Mouse (Mus musculus) adrenal gland, postnatal 10 days (tissue): ENCODE results near the gene Tmod1. TPM values are rescaled to one million over a fixed set of nuclear protein-coding genes. Genes with fewer than 3 reads are reported as not detected.

Experiments
- DNase-seq: peaks from one replicate; pipeline ENCODE4 v3.0.0; 2021; ENCODE audit warnings: mixed read lengths
- total RNA-seq, 2 experiments: library from RNA; stranded (reverse); gene quantifications; 2 replicates each; pipeline ENCODE4 v1.2.3; 2021

The Tmod1 gene
- total RNA-seq, 2 experiments from 2014 or later = 6.9 to 22.7 TPM

DNA sequence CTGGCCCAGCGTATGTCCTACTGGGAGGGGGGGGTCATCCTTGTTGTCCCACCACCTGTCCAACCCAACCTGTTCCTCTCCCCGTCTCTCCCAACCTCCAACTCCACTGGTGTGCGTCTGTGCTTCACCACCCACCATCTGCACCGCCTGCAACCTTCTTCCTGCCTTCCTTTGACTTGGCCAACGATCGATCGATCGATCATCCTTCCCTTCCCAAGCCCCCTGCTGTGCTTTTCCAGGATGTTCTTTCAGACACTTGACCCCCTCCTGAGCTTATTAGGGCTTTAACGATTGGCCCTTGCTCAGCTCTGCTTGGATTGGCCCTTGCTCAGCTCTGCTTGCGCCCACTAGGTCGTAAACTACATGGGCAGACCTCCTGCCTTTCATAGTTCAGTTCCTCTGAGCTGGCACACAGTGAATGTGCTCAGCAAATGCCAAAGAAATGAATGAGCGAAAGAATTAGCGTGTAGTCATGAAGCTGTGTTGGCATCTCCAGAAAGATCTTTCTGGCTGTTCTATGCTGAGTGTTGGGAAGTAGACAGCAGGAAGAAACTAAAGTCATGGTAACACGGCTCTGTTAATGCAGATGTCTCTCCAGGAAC is 50.9 kb downstream of the Tmod1 start:
- no peak for DNase-seq

DNA sequence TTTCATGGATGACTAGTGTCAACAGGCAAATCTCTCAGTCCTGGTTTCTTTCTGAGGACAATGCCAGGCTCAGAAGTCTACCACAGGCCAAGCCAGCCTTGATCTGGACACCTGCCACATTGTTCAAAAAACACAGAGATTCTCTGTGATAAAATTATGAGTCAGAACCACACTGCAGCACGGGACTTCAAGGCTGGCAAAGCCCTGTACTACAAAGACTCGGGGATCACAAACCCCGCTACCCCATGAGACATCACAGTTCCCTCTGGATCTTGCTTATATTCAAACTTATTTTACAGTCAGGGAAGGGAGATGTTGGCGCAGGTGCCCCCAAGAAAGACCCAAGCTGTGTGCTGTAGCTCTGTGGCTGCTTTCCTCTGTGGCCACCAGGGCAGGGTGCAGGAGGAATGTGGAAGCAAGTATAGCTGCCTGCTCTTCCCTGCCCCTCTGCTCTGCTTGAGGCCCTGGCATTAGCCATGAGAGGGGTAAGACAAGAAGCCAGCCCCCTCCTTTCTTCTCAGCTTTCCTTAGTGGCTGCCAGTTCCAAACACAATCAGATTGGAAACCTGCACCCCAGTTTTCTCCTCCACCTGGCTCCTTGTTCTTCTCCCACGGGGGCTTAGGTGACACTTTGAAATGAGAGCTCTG is 53.8 kb downstream of the Tmod1 start:
- peak; percentile 71 for DNase-seq

DNA sequence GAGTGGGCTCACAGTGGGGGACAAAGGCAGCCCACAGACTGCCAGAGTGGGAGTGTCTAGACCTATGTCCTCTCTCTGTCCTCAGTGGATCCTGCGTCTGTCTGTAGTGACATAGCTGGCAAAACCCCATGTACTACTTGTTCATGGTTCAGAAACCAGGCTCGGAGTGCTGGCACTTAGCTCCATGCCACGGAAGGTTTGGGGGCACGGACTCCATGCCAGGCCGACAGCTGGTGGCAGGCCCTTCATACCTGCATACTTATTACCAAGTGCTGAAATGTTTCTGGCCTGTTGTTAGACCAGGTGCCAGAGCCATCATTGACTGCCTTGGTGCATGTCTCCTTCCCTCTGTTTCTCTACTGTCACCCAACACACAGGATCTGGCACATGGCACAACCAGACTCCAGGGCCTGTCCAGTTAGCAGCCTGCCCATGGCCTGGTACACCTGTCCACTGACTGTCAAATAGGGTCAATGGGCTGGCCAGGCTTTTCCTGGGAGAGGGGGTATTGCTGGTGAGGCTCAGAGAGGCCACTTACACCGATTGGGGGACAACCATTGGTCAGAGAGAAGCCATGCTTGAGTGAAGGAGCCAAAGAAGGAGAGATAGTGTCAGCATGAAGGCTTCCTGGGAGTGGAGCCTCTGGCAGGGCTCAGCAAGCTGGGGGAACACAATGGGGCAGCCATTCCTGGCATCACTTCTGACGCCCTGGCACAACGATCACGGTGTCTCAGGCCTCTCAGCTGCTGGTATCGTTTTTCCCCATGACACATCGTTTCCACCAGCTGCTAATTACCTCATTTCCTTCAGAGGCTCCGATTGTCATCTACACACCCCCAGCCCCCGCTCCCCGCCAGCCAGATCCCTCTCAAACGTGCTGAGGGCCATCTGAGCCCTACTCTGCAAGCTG is 56.4 kb downstream of the Tmod1 start:
- DNase-seq = no peak

DNA sequence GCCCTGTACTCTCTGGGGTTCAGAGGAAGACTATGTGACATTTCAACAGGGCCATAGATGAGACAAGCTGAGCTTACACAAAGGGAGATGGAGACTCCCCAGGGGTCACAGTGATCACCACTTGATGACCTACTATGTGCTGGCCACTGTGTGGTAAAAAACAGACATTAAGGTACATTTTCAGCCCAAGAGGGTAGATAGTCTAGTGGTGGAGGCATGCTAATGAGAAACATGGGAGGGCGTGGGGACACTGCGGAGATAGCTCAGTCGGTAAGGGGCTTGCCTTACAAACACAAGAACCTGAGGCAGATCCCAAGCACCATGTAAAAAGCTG is 57.1 kb downstream of the Tmod1 start:
- DNase-seq = no peak

DNA sequence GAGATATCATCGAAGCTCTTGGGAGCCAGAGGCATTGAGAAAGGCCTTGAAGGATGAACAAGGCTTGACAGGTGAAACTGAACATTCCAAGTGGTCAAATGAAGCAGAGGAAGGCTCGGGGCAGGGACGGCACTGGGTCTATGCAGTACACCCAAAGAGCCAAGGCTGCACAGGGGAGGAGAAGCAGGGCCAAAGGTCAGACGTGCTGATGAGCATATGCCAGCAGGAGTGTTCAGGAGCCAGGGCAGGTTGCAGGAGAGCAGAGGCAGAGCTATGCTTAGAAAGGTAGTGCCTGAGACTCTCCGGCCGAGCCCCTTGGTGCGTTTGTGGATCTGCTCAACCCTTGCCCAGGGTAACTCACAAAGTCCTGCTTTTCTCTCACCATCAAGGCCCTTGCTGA is 57.8 kb downstream of the Tmod1 start:
- DNase-seq = no peak

DNA sequence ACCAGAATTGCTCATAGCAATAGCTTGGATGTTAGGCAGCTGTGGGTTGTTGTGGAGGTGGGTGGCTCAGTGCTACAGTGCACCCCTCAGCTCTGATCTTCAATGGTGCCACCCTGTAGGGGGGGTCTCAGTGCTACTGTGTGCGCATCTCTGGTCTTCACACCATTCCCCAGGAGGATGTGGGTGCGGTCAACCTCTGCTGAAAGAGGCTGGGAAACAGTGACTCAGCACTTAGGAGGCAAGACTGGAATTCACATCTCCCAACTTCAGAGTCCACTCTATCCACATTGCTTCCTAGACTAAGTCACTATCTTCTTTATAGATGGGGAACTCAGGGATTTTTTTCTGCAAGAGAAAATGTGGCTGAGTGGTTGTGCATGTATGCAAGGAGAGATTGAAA is 58.9 kb downstream of the Tmod1 start:
- no peak for DNase-seq

DNA sequence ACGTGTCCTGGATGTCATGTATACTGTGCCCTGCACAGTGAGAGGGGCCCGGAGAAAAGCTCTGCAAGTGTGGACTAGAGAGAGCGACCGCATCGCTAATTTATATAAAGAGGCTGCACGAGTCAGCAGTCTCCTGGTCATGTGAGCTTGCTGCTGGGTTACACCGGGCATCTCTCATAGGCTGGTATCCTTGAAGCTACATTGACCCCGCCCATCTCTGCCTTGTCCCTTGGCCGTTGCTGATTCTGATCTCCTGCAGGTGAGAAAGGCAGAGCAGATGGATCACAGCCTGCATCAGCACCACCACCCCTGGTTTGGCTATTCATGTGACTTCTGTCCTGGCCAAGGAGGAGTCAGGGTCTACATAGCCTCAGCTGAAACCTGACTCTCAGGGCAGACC is 60.4 kb downstream of the Tmod1 start:
- DNase-seq = no peak

DNA sequence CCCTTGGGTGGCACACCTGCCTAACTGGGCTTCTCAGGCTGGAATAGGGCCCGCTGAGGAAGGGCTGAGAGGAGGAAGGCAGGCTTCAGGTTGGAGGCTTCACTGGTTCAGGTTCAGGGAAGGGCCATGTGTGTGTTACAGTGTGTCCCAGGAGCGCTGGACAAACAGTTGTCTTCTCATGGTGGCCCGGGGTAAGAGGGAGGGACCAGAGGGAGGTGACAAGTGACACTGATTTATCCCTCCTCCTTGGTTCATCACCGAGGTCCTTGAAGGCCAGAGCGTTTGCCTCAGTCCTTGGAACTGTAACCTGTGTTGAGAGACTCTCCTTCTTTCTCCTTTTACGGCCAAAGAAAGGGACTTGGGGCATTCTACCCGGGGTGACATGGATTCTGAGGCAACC is 61.8 kb downstream of the Tmod1 start:
- no peak for DNase-seq

DNA sequence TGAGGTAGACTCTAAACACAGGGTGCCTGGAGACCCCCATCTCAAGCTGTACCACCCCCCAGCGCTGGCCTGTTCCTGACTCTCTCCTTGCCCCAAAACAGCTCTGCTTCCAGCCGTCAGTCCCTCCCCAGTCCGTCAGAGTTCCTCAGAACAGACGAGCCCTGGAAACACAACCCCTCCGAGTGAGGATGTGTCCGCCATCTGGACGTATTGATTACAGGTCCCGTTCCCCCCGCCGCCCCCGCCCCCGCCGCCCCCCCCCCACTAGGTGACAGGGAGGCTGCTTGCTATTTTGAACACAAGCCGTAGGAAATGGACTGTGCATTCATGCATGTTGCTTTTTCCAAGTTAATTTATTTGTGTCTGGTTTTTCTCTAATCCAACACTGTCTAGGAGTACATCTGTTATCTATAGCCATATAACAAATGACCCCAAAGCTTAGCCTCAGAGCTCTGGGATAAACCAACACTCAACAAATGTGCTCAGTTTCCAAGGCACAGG is 62.5 kb downstream of the Tmod1 start:
- no peak for DNase-seq

DNA sequence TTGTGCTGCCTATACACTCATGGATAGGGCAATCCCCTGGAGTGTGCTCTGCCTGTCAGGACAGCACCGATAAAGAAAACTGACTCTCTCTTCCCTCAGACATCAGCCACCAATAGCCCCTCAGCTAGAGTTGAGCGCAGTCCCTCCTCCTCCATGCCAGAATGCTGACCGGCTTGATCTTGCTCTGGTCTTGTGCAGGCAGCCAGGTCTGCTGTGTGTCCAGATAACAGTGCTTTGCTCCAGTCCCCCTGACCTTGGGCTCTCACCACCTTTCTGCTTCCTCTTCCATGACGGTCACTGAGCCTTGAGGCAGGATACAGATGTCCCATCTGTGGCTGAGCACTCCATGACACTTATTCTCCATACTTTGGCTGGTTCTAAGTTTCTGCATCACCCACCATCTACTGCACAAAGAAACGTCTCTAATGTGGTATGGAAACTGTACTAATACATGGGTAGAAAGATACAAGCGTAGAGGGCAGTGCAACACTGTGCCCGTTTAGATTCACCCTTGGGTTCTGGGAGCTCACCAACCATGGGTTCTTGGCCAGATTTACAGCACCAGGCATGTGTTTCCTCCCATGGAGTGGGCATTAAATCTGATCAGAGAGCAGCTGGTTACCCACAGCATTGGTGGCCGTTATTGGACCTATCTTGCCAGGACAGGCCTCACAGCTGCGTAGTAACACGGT is 63.5 kb downstream of the Tmod1 start:
- DNase-seq = no peak

DNA sequence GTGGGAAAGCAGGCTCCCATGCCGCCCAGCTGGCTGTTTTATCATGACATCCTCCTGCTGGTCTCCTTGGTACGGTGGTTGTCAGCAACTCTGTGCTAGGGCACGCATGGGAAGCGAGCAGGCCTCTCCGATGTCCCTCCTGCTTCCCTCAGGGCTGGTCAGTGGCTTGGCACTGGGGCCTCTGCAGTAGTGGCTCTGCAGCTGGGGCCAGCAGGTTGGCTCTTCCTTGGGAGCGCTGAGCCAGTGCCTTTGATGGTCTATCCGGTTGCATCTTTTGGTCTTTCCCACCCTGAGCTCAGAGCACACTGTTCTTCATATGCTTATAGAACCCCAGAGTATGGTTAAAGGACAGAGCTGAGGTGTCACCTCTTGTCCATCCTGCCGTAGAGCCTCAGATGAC is 71.3 kb downstream of the Tmod1 start:
- no peak for DNase-seq

DNA sequence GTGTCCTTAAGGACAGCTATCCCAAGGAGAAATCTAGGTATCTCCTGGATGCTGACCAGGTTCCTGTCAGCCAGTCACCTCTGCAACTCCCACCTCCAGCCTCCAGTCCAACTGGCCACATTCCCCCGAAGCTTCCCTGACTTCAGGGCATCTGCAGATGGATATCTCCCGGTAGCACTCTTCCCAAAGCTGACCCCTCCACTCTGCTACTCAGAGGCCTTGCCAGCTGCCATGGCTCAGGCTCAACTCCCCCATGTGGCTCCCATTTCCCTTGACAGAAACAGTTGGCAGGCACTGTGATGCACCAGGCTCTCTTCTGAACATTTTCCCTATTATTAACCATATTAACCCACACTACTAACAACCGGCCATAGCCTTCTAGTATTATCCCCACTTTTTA is 72.6 kb downstream of the Tmod1 start:
- DNase-seq = peak; percentile 33

DNA sequence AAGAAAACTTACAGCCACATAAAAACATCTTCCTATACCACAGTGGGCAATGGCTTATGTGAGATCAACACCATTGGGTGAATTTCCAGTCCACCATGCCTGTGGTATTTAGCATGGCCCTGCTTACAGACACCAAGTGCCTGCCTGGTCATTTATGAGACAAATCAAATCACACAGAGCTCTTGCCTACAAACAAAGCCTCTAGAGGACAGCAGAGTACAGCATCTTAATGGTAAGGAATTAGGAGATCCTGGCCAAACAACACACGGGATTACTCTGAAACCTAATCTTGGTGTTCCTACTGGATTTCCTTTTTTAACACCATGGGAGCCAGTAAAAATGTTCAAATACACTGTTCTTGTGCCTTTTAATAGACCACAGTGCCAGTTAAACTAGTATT is 76.6 kb downstream of the Tmod1 start:
- no peak for DNase-seq

DNA sequence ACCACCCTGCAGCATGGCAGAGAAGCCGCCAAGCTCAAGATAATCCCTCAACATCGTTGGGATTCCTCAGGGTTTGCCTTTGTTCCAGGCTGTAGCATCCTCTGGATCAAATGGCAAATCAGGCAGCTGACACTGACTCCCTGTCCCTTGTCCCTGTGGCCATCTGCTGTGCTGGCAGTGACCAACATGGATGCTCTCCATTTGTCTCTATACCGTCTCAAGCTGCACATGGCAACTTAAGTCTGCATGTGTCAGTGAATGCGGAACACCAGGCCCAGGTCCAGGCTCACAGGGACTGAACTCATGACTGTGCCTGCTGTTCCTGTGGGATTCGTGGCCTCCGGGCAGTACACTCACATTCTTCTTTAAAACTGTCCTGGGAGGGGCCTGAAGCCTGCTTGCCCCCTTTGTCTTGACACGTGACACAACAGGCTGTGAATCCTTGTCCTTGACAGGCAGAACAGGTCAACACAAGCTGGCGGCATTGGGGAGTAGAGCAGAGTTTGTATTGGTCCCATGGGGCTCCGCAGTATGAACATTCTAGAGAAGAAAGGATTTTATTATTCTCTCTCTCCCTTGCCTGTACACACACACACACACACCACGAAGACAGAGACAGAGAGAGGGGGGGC is 77.9 kb downstream of the Tmod1 start:
- peak; percentile 60 for DNase-seq

DNA sequence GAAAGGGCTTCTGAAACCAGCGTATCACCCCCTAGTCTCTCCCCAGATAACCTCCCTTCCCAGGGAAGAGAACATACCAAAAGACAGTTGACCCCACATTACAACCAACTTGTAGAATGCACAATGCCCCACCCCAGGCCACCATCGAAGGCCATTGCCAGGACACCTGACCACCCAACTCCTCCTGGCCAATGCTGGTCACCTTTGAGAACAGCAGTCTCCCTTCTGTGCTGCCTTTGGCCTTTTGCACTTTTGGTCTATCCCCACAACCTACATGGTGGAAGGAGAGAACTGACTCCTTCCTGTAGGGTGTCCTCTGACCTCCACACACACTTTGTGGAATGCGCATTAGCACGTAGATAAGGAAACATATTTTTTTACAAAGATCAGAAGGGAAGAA is 78.8 kb downstream of the Tmod1 start:
- no peak for DNase-seq

DNA sequence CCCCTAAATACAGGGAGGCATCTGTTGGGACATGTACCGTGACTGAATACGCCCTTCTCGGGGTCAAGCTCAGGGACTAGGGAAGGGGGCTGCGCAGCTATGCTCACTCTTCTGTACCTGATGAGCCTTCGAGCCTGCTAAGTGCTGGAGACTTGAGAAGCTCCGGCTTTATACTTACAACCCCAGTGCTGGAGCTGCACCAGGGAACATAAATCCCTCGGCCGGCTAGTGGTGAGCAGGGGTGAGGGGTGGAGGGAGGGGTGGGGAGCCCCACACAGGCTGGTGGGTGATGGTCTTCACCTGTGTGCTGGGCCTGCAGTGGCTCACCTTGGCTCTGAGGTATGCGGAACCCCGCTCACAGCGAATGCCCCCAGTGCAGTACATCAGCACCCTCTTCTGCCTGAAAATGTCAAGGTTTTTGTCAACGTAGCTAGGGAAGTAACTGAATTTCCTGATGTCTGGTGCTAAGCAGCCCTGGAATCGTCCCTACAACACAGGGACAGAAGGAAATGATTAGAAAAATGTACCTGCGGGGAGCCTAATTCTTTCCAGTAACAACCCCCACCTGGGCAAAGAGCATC is 80.9 kb downstream of the Tmod1 start:
- DNase-seq = peak; percentile 26

DNA sequence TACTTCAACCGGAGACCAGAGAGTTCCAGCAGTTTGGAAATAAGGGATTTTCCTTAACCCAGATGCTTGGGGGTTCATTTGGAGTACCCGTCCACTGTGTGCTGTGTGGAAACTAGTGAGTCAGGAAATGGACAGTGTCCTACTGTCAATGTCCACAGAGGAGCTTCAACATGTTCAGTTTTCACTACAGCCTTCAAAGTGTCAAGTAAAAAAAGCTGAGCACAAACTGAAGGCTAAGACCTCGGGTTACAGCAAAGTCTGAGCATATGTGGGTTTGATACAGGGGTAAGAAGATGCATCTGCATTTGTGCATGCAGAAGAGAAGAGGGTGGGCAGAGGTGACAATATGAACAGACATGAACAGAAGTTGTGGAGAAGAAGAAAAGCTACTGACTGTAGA is 82.0 kb downstream of the Tmod1 start:
- DNase-seq = no peak

DNA sequence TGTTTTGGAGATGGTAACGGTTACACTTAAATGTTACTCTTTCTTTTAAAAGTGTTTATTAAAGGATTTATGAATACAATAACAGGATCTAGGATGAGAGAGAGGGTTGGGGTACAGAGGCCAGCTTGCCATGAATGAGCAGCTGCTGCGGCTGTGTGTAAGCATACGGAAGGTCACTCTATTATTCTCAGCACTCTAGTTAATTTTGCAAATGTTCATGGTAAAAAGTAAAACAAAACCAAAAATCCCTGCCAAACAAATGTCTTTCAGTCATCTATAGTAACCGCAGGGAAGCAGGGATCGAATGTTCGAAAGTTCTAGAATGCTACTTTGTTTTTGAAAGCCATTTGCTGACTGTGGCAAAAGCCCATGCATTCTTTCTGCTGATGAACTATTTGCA is 84.6 kb downstream of the Tmod1 start:
- no peak for DNase-seq

DNA sequence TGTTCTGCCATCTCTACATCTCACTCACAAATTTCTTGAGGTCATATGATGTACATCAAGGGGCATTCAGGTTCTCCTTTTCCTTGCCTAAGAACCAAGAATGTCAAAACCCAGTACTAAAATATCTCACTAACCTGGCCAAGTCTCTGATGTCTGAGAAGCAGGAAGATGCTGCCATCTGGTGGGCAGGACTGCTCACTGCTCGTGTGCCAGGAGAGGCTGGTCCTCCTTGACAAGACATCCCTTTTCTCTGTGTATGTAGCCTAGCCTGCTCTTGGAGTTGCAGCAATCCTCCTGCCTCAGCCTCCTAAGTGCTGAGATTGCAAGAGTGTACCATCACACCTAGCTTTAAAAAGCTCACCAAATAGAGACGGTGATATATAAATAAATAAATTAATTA is 87.8 kb downstream of the Tmod1 start:
- peak; percentile 84 for DNase-seq

DNA sequence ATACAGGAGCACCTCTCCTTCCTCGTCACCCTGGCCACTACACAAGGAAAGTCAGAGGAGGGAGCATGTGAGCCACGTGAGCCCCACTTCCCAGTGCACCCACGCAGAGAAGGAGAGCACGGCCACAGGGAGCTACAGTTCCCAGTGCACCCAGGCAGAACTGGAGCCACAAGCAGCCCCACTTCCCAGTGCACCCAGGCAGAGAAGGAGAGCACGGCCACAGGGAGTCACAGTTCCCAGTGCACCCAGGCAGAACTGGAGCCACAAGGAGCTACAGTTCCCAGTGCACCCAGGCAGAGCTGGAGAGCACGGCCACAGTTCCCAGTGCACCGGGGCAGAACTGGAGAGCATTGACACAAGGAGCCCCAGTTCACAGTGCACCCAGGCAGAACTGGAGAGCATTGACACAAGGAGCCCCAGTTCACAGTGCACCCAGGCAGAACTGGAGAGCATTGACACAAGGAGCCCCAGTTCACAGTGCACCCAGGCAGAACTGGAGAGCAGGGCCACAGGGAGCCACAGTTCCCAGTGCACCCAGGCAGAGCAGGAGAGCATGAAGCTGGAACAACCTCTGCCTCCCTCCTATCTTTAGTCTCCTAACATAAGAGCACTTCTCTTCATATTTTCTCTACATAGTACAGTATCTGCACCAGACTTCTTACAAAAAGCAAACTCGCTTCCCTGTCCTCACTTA is 90.7 kb downstream of the Tmod1 start:
- DNase-seq = no peak

DNA sequence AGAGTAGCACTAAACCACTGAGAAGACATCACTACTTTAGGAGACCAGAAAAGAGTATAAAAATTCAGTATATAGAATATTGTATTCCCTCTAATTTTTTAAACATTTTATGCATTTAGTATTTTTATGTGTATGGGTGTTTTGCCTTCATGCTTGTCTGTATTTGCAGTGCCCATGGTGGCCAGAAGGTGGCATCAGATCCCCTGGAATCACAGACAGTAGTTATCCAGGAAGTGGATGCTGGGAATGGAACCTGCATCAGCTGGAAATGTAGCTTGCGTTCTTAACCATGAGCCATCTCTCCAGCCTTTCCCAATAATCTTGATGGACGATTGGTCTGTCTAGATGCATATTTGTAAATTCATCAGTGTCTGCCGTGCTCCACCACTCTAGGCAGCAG is 91.5 kb downstream of the Tmod1 start:
- DNase-seq = peak; percentile 65
